Mouse (Mus musculus) right cerebral cortex, adult 2 months (tissue): ENCODE measurements around the gene Plekhh2.
A peak's percentile ranks its signal among the peaks of the same experiment; 100 is the strongest.
"Not testable (repeated sequence)": the region's sequence is repeated elsewhere in the genome, so short reads cannot be mapped to it uniquely, and the experiment has no call there.

Source experiments
- DNase-seq, 2 experiments: peaks; one replicate each; pipeline ENCODE4 v3.0.0; 2021 to 2022; ENCODE audit warnings: low spot score in 2 of 2

Gene Plekhh2

GRCm38 (mm10) chr17:84512516-84513085 is 906 bp downstream of the Plekhh2 start:
- no peak for DNase-seq

DNA sequence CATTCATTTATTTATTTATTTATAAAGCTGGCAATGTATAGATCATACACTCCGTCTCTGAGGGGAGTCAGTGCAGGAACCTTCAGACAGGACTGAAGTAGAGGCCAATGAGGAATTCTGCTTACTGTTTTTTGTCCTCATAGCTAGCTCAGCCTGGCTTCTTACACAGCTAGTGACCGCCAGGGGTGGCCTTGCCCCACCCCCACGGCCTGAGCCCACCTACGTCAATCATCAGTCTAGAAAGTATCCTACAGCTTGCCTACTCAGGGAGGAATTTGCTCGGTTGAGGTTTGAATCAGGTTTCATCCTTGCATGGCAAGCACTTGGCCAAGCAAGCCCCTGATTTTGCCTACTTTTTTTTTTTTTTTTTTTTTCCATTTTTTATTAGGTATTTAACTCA is 4.2 kb downstream of the Plekhh2 start:
- no peak for DNase-seq

- DNase-seq = no peak
Observed at GRCm38 (mm10) chr17:84519346-84519745, 7.7 kb downstream of the Plekhh2 start.

DNA sequence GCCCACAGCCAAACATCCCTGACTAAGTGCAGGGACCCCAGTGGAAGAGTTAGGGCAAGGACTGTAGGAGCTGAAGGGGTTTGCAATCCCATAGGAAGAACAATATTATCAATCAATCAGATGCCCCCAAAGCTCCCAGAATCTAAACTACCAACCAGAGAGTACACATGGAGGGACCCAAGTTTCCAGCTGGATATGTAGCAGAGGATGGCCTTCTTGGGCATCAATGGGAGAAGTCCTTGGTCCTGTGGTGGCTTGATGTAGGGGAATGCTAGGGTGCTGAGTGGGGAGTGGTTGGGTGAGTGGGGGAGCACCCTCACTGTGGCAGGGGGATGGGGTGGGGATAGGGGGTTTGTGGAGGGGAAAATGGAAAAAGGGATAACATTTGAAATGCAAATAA is 8.4 kb downstream of the Plekhh2 start:
- DNase-seq = no peak

DNA sequence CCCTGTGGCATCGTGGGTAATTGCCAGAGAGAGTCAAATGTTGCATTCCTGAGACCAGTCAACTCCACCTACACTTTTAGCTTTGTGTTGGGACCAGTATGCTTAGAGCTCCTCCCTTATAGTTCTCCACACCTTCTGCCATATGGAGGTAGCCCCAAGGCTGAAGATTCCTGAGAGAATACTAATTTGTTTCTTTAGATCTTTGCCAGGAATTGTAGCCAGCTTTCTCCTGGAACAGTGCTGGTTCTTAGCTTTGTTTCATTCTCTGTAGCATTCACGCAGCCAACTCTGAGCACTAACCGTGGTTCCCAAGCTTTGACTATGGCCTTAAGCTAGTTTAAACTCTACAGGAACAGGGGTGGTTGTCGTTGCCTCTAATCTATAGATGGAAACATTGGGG is 17.7 kb downstream of the Plekhh2 start:
- DNase-seq = no peak

- DNase-seq = no peak
Observed at GRCm38 (mm10) chr17:84530202-84530796, 18.6 kb downstream of the Plekhh2 start.

- DNase-seq = no peak
Observed at GRCm38 (mm10) chr17:84532909-84533499, 21.3 kb downstream of the Plekhh2 start.

DNA sequence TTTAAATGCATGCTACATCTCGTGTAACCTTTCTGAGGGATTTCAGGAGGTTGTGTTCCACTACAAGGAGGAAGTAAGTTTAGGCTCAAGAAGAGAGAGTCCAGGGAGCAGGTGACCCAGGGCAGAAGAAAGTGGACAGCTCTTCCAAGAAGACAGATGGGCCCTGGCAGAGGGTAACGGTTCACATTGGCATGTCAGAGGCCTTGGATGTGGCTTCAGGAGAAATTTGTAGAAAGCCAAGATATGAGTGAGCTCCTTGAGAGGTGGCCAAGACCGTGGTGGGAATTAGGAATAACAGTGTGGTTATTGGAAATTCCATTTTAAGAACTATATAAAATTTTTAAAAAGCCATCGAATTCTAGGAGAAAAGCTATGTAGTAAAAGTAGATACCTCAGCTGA is 22.1 kb downstream of the Plekhh2 start:
- DNase-seq = no peak

DNA sequence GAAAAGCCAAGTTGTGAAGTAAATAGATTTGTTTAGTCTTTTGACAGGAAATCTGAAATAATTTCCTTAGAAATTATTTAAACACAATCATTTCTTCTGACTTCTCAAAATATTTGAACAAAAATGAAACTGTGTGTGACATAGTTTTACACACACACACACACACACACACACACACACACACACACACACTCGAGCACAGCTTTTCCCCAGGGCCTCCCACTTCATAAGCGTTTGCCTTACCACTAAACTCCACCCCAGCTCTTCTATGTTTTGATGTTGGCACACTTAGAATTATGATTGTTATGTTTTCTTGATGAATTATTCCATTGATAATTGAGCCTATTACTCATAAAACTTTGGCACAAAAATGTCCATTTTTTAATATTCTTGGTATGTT is 22.9 kb downstream of the Plekhh2 start:
- DNase-seq = no peak

GRCm38 (mm10) chr17:84535226-84535625 is 23.5 kb downstream of the Plekhh2 start:
- DNase-seq = no peak

GRCm38 (mm10) chr17:84537301-84537700 is 25.6 kb downstream of the Plekhh2 start:
- no peak for DNase-seq

DNA sequence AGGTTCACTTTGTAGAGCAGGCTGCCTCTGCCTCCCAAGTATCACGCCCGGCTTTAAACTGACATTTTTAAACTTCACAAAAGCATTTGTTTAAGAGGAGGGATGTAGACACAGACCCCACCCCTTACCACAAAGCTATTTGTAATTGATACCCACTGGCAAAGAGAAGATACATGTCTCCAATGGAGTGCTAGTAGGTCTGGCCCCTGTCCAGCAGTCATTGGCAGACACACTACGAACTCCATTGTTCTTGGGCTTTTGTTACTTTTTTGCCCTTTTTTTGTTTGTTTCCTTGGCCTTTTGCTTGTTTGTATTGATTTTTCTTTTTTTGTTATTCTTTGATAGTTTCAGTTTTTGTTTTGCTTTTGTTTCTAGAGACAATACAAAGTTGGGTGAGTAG is 26.3 kb downstream of the Plekhh2 start:
- no peak for DNase-seq

DNA sequence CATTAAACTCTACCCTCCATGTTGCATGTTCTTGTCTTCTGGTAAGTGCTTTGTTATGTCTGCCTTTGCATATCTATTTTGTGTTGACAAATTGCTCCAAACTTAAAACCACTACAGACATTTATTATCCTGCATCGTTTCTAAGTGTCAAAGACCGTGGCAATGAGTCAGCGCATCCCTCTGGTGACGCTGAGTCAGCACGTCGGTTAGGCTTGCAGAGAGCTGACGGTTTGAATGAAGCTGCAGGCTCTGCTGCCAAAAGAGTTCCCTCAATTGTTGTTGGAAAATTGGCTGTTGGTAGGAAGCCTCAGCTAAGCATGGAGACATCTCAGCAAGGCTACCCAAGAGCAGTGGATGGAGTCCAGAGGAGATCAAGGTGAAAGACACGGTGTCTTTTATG is 28.9 kb downstream of the Plekhh2 start:
- DNase-seq = peak in 1 of 2 experiments; percentile 13

- no peak for DNase-seq
Observed at GRCm38 (mm10) chr17:84550902-84551877, 39.5 kb downstream of the Plekhh2 start.

- DNase-seq = no peak
Observed at GRCm38 (mm10) chr17:84552230-84552629, 40.5 kb downstream of the Plekhh2 start.

DNA sequence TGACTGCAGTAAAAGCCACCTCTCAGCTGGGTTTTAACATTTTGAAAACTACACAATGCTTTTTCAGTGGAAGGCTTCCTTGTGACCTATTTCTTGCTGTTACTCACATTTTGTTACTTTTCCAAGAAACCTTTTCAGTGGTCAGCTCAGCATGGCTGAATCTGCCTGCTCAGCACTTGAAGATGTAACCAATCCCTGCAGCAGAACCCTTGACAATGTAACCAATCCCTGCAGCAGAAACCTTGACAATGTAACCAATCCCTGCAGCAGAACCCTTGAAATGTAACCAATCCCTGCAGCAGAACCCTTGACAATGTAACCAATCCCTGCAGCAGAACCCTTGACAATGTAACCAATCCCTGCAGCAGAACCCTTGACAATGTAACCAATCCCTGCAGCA is 52.6 kb downstream of the Plekhh2 start:
- DNase-seq = not testable (repeated sequence)

DNA sequence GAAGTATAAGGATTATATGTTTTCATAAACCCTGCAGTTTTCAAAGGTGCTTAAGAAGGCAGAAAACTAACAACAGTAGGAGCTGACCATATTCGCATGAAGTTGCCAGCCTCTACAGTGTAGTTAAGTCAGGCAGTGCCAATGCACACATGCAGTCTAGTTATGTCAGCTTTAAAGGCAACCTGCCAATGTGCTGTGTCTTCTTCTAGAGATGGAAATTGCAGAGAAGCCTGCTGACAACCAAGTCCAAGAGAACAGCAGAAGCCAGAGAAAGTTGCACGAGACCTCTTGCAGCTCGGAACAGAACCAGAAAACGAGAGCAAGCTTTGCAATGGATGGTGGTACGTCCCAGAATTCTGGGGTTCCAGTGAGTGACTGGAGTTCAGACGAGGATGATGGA is 54.1 kb downstream of the Plekhh2 start:
- DNase-seq = no peak

DNA sequence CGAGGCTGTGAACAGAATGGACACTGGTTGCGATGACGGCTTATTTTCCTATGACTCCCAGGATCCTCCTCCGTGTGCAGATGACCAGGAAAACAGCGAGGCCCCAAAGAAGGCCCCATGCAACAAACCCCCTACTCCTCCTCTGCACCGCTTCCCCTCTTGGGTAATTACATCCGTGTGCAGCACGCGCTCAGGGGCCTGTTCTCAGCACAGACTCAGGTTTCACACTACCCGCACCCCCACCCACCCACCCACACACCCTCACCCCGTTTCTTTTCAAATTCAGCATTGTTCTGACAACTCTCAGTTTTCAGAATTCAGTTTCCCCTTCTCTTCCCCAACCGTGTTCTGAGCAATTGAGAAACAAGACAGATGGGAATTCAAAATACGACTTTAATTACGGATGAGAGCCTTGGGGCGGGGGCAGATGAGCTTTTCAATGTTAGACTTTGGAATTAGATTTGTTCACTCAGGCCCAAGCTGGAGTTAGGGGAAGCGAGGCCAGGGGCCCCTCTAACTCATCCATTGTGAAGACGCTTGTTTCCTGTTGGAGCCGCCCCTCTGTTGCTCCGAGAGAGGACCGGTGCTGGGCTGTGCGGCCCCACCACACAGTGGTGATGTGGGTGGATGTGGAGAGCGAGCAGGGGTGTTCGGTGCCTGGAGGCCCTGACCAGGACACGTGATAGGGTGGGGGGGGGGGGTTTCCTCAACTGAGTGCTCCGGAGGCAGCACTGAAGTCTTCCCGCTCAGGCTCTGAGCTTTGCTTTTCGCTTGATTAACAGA is 55.3 kb downstream of the Plekhh2 start:
- no peak for DNase-seq

DNA sequence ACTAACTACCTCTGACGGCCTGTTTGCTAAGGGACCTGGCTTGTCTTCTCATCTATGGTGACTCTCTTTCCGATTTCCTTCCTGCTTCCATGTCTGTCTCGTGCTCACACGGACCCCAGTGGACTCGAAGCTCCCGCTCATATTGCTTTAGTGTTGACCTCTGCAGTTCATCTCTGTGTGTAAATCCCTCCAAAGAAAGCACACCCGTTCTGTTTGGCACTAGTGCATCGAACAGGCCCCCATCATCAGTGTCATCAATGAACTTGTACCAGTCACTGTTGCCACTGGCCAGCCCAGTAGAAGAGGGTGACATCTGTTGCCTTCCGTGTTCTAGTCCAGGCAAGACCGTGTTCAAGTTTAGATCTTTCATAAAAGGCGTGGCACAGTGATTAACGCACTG is 57.1 kb downstream of the Plekhh2 start:
- DNase-seq = no peak

GRCm38 (mm10) chr17:84569770-84570169 is 58.1 kb downstream of the Plekhh2 start:
- no peak for DNase-seq

GRCm38 (mm10) chr17:84571629-84572028 is 59.9 kb downstream of the Plekhh2 start:
- DNase-seq = no peak

DNA sequence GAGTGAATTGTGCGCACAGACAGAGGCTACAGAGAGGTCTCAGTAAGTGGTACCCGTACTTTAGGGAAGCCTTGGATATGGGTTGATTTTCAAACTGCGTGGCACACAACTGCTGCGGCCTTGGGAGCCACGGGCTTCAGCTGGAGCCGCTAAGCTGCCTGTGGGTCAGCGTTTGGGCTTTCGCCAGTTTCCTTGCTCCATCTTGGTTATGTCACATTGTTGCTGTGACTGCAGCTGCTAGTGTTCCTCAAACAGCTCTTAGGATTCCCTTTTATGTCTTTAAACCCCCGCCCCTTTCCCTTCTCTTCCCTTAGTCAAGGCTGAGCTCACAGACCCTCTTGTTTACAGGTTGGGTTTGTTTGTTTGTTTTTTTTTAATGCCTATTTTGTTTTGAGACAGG is 61.6 kb downstream of the Plekhh2 start:
- DNase-seq = no peak
